Mouse (Mus musculus) B cell, adult 62 days (primary cell): ENCODE results near the gene Hist1h2ai. TPM values are rescaled to one million over a fixed set of nuclear protein-coding genes. Genes with fewer than 3 reads are reported as not detected.

Experiments used
- total RNA-seq: library from RNA; stranded (reverse); gene quantifications from 4 replicates; pipeline ENCODE4 v1.2.4, GENCODE M21; 2023

Hist1h2ai gene
- 86.2 to 128 TPM (median 105 TPM) in 4 replicates for total RNA-seq

GRCm38 (mm10) chr13:21715864-21716539 is at the start of gene Hist1h2ai, which contains the start of gene Hist1h2bl:
Gene Hist1h2ai, plus strand, starts transcription at chr13:21716422.
Gene Hist1h2bl, minus strand, starts transcription at chr13:21716143.

DNA sequence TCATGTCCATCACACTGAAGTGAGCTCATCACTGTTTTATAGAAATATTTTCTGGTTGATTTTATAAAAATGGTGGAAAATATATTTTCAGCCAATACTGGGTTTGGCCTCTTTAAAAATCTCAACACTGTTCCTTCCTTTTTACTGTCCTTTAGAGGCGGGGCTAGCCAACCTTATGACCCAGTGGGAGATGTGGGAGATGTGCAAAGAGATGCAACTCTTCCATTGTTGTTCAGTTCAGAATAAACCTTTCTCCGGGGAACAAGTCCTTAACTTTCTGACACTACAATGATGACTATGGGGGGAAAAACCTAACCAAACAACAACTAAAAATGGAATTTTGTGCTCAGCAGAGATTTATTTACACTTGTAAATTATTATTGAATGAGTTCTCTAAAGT is 38.9 kb upstream of the Hist1h2ai start, which contains the start of gene Olfr1360:
Olfr1360 (minus strand) TSS at position 101 of the 400 bp plus-strand sequence.

GRCm38 (mm10) chr13:21697811-21698210 is 18.4 kb upstream of the Hist1h2ai start, which contains the start of gene Olfr1359:
Gene Olfr1359, plus strand, starts transcription at chr13:21698111.

DNA sequence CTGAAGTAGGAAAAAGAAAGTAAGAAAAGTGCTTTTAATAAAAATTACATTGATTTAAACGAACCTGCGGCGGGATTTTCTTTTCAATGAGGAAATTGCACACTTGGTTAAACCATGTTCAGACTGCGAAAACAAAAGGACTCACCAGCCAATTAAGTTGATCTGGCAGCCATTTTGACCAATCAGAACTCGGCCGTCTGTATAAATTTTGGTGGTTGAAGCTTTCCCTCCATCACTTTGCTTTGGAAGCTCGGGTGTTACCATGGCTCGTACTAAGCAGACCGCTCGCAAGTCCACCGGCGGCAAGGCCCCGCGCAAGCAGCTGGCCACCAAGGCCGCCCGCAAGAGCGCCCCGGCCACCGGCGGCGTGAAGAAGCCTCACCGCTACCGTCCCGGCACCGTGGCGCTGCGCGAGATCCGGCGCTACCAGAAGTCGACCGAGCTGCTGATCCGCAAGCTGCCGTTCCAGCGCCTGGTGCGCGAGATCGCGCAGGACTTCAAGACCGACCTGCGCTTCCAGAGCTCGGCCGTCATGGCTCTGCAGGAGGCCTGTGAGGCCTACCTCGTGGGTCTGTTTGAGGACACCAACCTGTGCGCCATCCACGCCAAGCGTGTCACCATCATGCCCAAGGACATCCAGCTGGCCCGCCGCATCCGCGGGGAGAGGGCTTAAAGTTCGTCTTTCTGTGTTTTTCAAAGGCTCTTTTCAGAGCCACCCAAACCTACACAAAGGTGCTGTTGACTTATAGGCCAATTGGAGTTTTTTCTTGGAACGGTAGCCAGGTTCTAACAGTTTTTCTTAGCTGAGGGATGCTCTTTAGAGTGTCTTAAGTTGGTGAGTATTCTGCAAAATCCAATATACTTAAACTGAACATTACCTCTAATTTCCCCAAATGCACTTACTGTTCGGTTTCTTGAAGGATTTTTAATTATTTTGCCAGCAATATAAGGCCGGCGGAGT is 1.5 kb downstream of the Hist1h2ai start, which contains the start of gene Hist1h3h:
Hist1h3h (plus strand) TSS at position 263 of the 961 bp plus-strand sequence.

DNA sequence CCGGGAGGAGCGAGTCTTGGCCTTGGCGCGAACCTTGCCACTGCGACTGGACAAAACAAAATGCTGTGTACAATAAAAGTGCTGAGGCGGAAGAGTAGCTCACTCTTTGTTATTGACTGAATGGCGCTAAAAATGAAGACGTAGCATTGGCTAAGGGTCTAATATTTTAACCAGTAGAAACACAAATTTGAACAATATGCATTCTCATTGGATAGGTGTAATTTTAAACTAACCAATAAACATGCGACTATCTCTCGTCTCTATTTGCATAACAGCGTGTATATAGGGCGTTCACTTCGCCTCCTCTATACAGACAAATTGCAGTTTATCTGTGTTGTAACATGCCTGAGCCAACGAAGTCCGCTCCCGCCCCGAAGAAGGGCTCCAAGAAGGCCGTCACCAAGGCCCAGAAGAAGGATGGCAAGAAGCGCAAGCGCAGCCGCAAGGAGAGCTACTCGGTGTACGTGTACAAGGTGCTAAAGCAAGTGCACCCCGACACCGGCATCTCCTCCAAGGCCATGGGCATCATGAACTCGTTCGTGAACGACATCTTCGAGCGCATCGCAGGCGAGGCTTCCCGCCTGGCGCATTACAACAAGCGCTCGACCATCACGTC is 5.6 kb downstream of the Hist1h2ai start, which contains the start of gene Hist1h2bm:
Hist1h2bm (plus strand) TSS at position 288 of the 616 bp plus-strand sequence.

GRCm38 (mm10) chr13:21734906-21735767 is 18.9 kb downstream of the Hist1h2ai start, which contains the start of gene Hist1h4j:
Gene Hist1h4j, plus strand, starts transcription at chr13:21735064.

GRCm38 (mm10) chr13:21750159-21751017 is 34.2 kb downstream of the Hist1h2ai start, which contains the start of gene Hist1h4k:
Gene Hist1h4k, minus strand, starts transcription at chr13:21750505.

GRCm38 (mm10) chr13:21753524-21754285 is 37.5 kb downstream of the Hist1h2ai start, which contains the start of the genes Hist1h2ak and Hist1h2bn:
Gene Hist1h2ak, minus strand, starts transcription at chr13:21753827.
Gene Hist1h2bn, plus strand, starts transcription at chr13:21754123.

Other genes with a start within 250 kb of the Hist1h2ai start
- gene Nkapl, start 247.9 kb upstream of the Hist1h2ai start, total RNA-seq: not detected in 4 replicates
- gene Zkscan4, start 237.5 kb upstream of the Hist1h2ai start, total RNA-seq: not detected in 4 replicates
- gene Gm10065, start 237.0 kb upstream of the Hist1h2ai start, total RNA-seq: not detected in 4 replicates
- gene AK157302, start 221.2 kb upstream of the Hist1h2ai start, total RNA-seq: 6.7 to 8.4 TPM (median 7.2 TPM) in 4 replicates
- gene Gm11273, start 215.0 kb upstream of the Hist1h2ai start, total RNA-seq: 10.4 to 24.0 TPM (median 18.4 TPM) in 4 replicates
- 7.7 to 11.4 TPM (median 10.3 TPM) in 4 replicates for gene Zkscan8, start 185.3 kb upstream of the Hist1h2ai start, total RNA-seq
- gene Olfr1366, start 173.6 kb upstream of the Hist1h2ai start, total RNA-seq: not detected in 4 replicates
- gene Olfr1535, start 156.5 kb upstream of the Hist1h2ai start, total RNA-seq: not detected in 4 replicates
- not detected in 4 replicates for gene Olfr1364, start 134.7 kb upstream of the Hist1h2ai start, total RNA-seq
- gene Olfr1362, start 102.4 kb upstream of the Hist1h2ai start, total RNA-seq: not detected in 4 replicates
- not detected in 4 replicates for gene Olfr11, start 73.9 kb upstream of the Hist1h2ai start, total RNA-seq
- gene Olfr1361, start 53.0 kb upstream of the Hist1h2ai start, total RNA-seq: not detected in 4 replicates
- gene Olfr1360, start 39.0 kb upstream of the Hist1h2ai start, total RNA-seq: not detected in 4 replicates
- gene Olfr1359, start 18.3 kb upstream of the Hist1h2ai start, total RNA-seq: not detected in 4 replicates
- 60.5 to 95.6 TPM (median 91.5 TPM) in 4 replicates for gene Hist1h2bl, start 279 bp upstream of the Hist1h2ai start, total RNA-seq
- gene Hist1h3h, start 1.2 kb downstream of the Hist1h2ai start, total RNA-seq: 124 to 146 TPM (median 132 TPM) in 4 replicates
- gene Hist1h2bm, start 5.6 kb downstream of the Hist1h2ai start, total RNA-seq: 7.8 to 14.0 TPM (median 11.2 TPM) in 4 replicates
- gene Hist1h4j, start 18.6 kb downstream of the Hist1h2ai start, total RNA-seq: 13.5 to 16.8 TPM (median 15.9 TPM) in 4 replicates
- 235 to 385 TPM (median 353 TPM) in 4 replicates for gene Hist1h4k, start 34.1 kb downstream of the Hist1h2ai start, total RNA-seq
- 33.5 to 52.3 TPM (median 43.6 TPM) in 4 replicates for gene Hist1h2ak, start 37.4 kb downstream of the Hist1h2ai start, total RNA-seq
- gene Hist1h2bn, start 37.7 kb downstream of the Hist1h2ai start, total RNA-seq: 76.0 to 118 TPM (median 87.0 TPM) in 4 replicates
- gene Hist1h1b, start 64.2 kb downstream of the Hist1h2ai start, total RNA-seq: 55.1 to 70.5 TPM (median 62.8 TPM) in 4 replicates
- 183 to 227 TPM (median 189 TPM) in 4 replicates for gene Hist1h3i, start 66.9 kb downstream of the Hist1h2ai start, total RNA-seq
- gene Hist1h2an, start 70.8 kb downstream of the Hist1h2ai start, total RNA-seq: 30.2 to 44.7 TPM (median 33.5 TPM) in 4 replicates
- 32.1 to 51.1 TPM (median 41.4 TPM) in 4 replicates for gene Hist1h2bp, start 71.0 kb downstream of the Hist1h2ai start, total RNA-seq
- 160 to 195 TPM (median 178 TPM) in 4 replicates for gene Hist1h2bq, start 93.8 kb downstream of the Hist1h2ai start, total RNA-seq
- 204 to 263 TPM (median 252 TPM) in 4 replicates for gene Hist1h2ao, start 94.0 kb downstream of the Hist1h2ai start, total RNA-seq
- 296 to 419 TPM (median 357 TPM) in 4 replicates for gene Hist1h4m, start 95.3 kb downstream of the Hist1h2ai start, total RNA-seq
- gene Hist1h4n, start 115.8 kb downstream of the Hist1h2ai start, total RNA-seq: 56.0 to 117 TPM (median 97.2 TPM) in 4 replicates
- gene Hist1h2ap, start 117.1 kb downstream of the Hist1h2ai start, total RNA-seq: 44.1 to 82.7 TPM (median 54.3 TPM) in 4 replicates
- 158 to 191 TPM (median 175 TPM) in 4 replicates for gene Hist1h2br, start 117.3 kb downstream of the Hist1h2ai start, total RNA-seq
- gene Zfp184, start 228.7 kb downstream of the Hist1h2ai start, total RNA-seq: 3.0 to 4.9 TPM (median 3.4 TPM) in 4 replicates